23 mouse cellular contexts compared by ENCODE assay signal in genomic region chr10:94151488-94151887, GRCm38 (mm10). TPM values are rescaled to one million over a fixed set of nuclear protein-coding genes. Genes with fewer than 3 reads are reported as not detected.
DNase-seq lines count a peak whose midpoint lies in the region; ATAC-seq lines count a peak whose summit lies in the region.
"Had no signal": no experiment of that assay in that cellular context is flagged by ENCODE, and none has a peak within 500 bp of the region (broad histone marks: within the 10 kb centered on the region; RNA-seq: fewer than 3 reads in every experiment).

No protein-coding gene starts in this region.

- ATAC-seq in kidney, embryonic 15.5 days (replicated peaks; ENCODE audit: low FRiP score), result no peak
- no peak for ATAC-seq in lung, embryonic 15.5 days (ENCODE audit: borderline replicate concordance, extremely low read depth, low FRiP score, low TSS enrichment)
- no peak for ATAC-seq in intestine, embryonic 15.5 days

- no peak overlapping the region for H3K4me3 ChIP-seq in kidney, embryonic 15.5 days (replicated peaks)
- no peak overlapping the region for H3K4me3 ChIP-seq in lung, embryonic 15.5 days
- H3K4me3 ChIP-seq in intestine, embryonic 15.5 days (replicated peaks), result no peak overlapping the region
- H3K4me3 ChIP-seq: forebrain, embryonic 10.5 days; heart, embryonic 12.5 days; limb, embryonic 13.5 days; liver, embryonic 15.5 days; neural tube, embryonic 12.5 days had no signal

- 56% methylated on average over 4 of the region's 4 CpGs for WGBS in kidney, embryonic 15.5 days
- 58% methylated on average over 4 of the region's 4 CpGs for whole genome bisulfite sequencing in lung, embryonic 15.5 days
- WGBS in intestine, embryonic 15.5 days, result 53% methylated on average over 4 of the region's 4 CpGs

- no peak for DNase-seq in kidney, adult 18-20 months
- no peak for DNase-seq in lung, postnatal 25 days (ENCODE audit: low spot score)
- DNase-seq in R1 (ENCODE audit: low read depth, low spot score), result peak; percentile 91
- DNase-seq in right cerebral cortex, postnatal 36 days (ENCODE audit: low spot score in 2 of 2), result no peak
- no peak for DNase-seq in right cerebral cortex, postnatal 25 days
- DNase-seq: adrenal gland, postnatal 14 days; cerebellum, adult 2 months; cerebellum, postnatal 25 days; gastrocnemius, postnatal 25 days; heart, adult 18-20 months; heart, postnatal 10 days; kidney, postnatal 14 days; lung, postnatal 14 days; midbrain, embryonic 14.5 days; right cerebral cortex, postnatal 4 days had no signal

- peak overlapping the region; percentile 80 for H3K27ac ChIP-seq in kidney, embryonic 15.5 days
- H3K27ac ChIP-seq in lung, embryonic 15.5 days, result peak overlapping the region; percentile 15; the same call in 1 of the 2 replicates
- H3K27ac ChIP-seq in intestine, embryonic 15.5 days, result no peak overlapping the region
- H3K27ac ChIP-seq: forebrain, embryonic 10.5 days; limb, embryonic 13.5 days; liver, embryonic 15.5 days; neural tube, embryonic 12.5 days had no signal

- no peak overlapping the region for H3K9ac ChIP-seq in kidney, embryonic 15.5 days
- no peak overlapping the region for H3K9ac ChIP-seq in lung, embryonic 15.5 days
- no peak overlapping the region for H3K9ac ChIP-seq in intestine, embryonic 15.5 days
- H3K9ac ChIP-seq: heart, embryonic 12.5 days; limb, embryonic 13.5 days; liver, embryonic 15.5 days; neural tube, embryonic 12.5 days had no signal

- peaks cover 23% of the 10 kb centered on the region for H3K4me1 ChIP-seq in kidney, embryonic 15.5 days
- peaks cover 35% of the 10 kb centered on the region for H3K4me1 ChIP-seq in lung, embryonic 15.5 days
- peaks cover 5% of the 10 kb centered on the region; the same call in 1 of the 2 replicates for H3K4me1 ChIP-seq in intestine, embryonic 15.5 days (replicated peaks)

- no peaks in the 10 kb centered on the region for H3K27me3 ChIP-seq in kidney, embryonic 15.5 days
- H3K27me3 ChIP-seq in lung, embryonic 15.5 days, result no peaks in the 10 kb centered on the region
- no peaks in the 10 kb centered on the region for H3K27me3 ChIP-seq in intestine, embryonic 15.5 days (replicated peaks)
- H3K27me3 ChIP-seq: heart, embryonic 12.5 days; limb, embryonic 13.5 days; liver, embryonic 15.5 days; neural tube, embryonic 12.5 days had no signal

- H3K4me2 ChIP-seq in kidney, embryonic 15.5 days, result 0 out of 2 replicates have a peak overlapping the region, but pooled peaks have one; percentile 13
- no peak overlapping the region for H3K4me2 ChIP-seq in lung, embryonic 15.5 days
- 0 out of 2 replicates have a peak overlapping the region, but pooled peaks have one; percentile 4 for H3K4me2 ChIP-seq in intestine, embryonic 15.5 days (replicated peaks)
- H3K4me2 ChIP-seq: heart, embryonic 12.5 days; limb, embryonic 13.5 days; liver, embryonic 15.5 days; neural tube, embryonic 12.5 days had no signal

- H3K36me3 ChIP-seq in kidney, embryonic 15.5 days, result no peaks in the 10 kb centered on the region
- H3K36me3 ChIP-seq in lung, embryonic 15.5 days, result 0 out of 2 replicates have a peak, but pooled peaks cover 5% of the 10 kb centered on the region
- no peaks in the 10 kb centered on the region for H3K36me3 ChIP-seq in intestine, embryonic 15.5 days
- H3K36me3 ChIP-seq: limb, embryonic 13.5 days; neural tube, embryonic 12.5 days had no signal

- no peaks in the 10 kb centered on the region for H3K9me3 ChIP-seq in kidney, embryonic 15.5 days (replicated peaks)
- no peaks in the 10 kb centered on the region for H3K9me3 ChIP-seq in lung, embryonic 15.5 days
- no peaks in the 10 kb centered on the region for H3K9me3 ChIP-seq in intestine, embryonic 15.5 days
- H3K9me3 ChIP-seq: forebrain, embryonic 10.5 days; heart, embryonic 12.5 days; limb, embryonic 13.5 days; liver, embryonic 15.5 days; neural tube, embryonic 12.5 days had no signal

RNA-seq across cellular contexts. Expression of gene Nr2c1, which starts 3.7 kb away (rescaled TPM):
- 8.5 and 9.7 TPM in 2 replicates for polyA plus RNA-seq in kidney, embryonic 15.5 days (2015; fragmentation: Nextera tagmentation; extraction: Ambion mirVana)
- polyA plus RNA-seq in lung, embryonic 15.5 days (2015; fragmentation: Nextera tagmentation; extraction: Ambion mirVana), result 7.7 and 8.8 TPM in 2 replicates
- polyA plus RNA-seq in intestine, embryonic 15.5 days (2015; fragmentation: Nextera tagmentation; extraction: Ambion mirVana), result 8.3 and 9.0 TPM in 2 replicates

RNA-seq across cellular contexts. Expression of gene Ndufa12, which starts 47.0 kb away (rescaled TPM):
- 421 and 423 TPM in 2 replicates for polyA plus RNA-seq in kidney, embryonic 15.5 days (2015; fragmentation: Nextera tagmentation; extraction: Ambion mirVana)
- 294 and 339 TPM in 2 replicates for polyA plus RNA-seq in lung, embryonic 15.5 days (2015; fragmentation: Nextera tagmentation; extraction: Ambion mirVana)
- 409 and 413 TPM in 2 replicates for polyA plus RNA-seq in intestine, embryonic 15.5 days (2015; fragmentation: Nextera tagmentation; extraction: Ambion mirVana)
